Mouse (Mus musculus) right cerebral cortex, adult 18-20 months (tissue): ENCODE results near the gene Ehd1.

Experiments used
- DNase-seq: peaks from one replicate; pipeline ENCODE4 v3.0.0; 2022; ENCODE audit warnings: mixed read lengths

Ehd1 gene

DNA sequence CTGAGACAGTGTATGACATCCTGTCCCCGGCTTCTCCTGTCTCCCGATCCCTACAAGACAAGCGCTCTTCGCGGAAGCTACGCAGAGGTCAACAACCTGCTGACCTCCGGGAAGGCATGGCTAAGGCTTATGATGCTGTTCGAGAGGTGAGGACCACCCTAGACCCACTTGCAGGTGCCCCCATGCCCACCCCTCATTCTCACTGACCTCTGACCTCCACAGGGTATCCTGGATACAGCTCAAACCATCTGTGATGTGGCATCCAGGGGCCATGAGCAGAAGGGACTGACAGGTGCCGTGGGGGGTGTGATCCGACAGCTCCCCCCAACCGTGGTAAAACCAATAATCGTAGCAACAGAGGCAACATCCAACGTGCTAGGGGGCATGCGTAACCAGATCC, 15.1 kb upstream of the Ehd1 start:
- DNase-seq, result no peak

DNA sequence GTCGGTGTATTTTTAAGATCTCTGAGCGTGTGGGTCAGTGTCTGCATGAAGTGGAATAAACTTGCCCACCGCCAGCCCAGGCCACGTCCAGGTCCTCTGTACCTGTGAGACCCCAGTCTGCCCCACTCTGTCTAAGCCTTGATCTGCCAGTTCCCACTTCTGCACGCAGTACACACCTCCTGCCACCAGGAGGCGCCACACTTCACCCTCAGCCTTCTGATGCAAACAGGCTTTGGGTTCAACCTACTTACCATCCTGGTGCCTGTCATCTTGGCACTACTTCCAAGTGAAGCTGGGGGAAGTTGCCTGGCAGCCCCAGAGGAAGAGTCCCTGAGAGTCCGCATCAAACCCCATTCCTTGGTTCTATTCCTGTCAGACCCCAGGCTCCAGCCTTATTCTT, 14.3 kb upstream of the Ehd1 start:
- no peak for DNase-seq

DNA sequence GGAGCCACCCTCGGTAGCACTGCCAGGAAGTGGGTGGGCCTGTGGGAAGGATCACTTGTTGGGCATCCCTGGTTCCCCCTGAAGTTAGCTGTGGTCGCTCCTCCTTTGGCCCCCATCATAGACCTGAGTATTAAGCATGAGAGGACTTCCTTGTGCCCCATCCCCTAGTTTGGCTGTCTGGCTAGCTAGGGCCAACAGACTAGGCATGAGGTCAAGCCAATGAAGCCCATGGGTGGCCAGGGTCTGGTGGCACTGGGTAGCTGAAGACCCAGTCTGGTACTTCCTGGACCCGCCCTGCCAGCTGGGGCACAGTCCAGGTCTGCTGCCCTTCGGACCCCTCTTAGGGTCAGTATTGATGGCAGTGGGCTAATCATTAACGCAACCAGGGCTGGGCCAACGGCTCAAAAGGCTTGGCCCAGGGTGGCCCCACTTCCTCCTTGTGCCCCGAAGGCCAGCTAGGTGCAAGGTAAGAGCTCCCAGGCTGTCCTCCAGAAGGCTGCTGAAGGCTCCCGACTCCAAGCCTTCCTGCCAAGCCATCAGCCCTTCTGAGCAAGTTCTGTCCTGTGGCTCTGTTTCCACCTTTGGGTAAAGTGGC, 13.6 kb upstream of the Ehd1 start:
- no peak for DNase-seq

DNA sequence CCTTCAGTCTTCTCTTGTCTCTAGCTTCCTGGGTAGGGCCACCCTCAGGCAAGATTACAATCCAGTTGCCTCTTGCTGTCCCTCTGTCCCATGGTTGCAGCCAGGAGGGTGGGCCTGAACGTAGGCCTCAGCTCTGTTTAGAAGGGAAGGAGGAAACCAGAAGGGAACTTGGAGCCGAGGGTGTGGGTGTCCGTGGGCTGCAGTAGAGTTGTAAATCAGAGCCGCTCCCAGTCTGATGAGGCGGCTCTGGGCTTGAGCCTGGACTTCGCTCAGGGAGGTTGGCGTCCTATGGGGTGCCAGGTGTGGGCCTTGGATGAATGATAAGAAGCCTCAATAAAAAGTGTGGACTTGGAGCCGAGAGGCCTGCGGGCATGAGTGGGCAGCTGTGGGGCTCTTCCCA, 12.3 kb upstream of the Ehd1 start:
- peak; percentile 54 for DNase-seq

DNA sequence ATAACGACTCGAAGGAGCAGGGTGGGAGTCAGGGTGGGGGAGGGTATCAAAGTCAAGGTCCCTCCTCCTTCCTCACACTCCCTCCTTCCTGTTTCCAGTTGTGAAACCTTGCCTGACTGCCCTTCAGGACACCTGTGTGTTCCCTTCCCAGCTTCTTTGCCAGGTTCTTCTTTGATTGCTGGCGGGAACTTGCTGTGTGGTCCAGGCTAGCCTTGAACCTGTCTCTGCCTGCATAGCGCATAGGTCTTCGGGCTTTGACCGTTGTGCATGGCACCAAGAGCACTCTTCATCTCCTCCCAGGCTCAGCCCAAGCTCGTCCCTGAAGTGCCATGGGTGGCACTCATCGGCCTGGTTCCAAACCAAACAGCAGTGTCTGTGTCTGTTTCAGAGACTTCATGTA, 11.6 kb upstream of the Ehd1 start:
- DNase-seq, result no peak

DNA sequence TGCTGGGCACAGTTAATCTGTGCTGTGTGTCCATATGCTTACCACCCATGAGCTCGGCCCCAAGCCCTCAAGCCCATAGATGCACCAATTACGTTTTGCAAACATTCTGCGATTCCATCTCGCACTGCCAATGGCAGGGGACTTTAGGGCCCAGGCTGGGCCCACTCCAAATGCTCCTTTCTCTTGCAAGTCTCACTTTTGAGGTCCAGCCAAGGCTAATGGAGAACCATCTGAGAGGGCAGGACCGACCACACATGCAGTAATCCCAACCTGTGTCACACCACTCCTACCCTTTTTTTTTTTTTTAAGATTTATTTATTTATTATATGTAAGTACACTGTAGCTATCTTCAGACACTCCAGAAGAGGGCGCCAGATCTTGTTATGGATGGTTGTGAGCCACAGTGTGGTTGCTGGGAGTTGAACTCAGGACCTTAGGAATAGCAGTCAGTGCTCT, 10.8 kb upstream of the Ehd1 start:
- DNase-seq, result no peak

DNA sequence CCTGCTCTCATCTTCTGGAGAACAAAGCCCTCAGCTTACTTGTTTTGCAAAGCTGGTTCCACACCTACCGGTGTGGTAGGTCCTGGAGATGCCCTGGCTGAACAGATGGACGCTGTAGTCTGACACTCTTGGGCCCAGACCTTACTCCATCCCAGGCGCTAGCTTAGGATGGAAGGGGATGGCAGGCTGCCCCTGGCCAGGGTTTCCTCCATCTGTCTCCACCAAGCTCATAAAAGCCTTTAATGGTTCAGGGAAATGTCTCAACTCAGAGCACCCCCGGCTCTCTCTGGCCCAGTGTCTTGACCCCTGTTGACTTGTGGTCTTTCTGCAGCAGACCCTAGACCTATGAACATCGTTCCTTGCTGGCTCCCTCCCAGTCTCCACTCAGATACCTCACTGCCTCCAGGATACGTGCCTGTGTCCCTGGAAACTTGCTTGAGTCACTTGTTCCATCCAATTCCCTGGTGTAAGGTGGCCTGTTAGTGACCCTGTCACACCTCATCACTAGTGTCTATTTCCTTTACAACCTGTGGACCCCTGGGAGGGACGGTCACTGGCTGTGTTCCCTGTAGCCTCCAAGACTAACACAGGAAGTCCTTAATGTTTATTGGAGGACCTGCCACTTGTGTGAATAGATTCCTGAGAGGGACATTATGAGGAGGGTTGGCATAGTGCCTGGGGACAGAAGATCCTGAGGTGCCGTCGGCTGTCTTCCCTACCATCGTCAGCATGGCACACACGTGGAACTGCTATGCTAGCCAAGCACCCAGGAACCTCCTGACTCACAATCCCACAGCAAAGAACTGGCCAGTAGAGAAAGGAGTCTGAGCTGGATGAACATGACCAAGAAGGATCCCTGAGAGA, 9.0 kb upstream of the Ehd1 start:
- DNase-seq, result no peak

DNA sequence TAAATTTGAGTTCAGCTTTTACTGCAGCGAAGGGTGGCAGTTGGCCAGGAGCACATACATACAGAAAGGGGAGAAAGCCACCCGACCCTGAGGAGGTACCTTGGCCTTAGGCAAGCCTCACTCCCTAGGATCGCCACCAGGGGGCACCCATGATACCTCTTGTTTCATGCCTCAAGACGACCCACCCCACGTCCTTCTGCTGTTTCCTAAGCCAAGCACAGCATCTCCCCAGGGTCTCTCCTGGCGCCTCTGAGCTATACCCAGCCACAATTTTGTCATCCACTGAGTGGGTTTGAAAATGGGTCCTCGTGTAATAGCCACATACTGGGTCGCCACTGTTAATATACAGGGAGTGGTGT, 8.4 kb upstream of the Ehd1 start:
- peak; percentile 73 for DNase-seq

DNA sequence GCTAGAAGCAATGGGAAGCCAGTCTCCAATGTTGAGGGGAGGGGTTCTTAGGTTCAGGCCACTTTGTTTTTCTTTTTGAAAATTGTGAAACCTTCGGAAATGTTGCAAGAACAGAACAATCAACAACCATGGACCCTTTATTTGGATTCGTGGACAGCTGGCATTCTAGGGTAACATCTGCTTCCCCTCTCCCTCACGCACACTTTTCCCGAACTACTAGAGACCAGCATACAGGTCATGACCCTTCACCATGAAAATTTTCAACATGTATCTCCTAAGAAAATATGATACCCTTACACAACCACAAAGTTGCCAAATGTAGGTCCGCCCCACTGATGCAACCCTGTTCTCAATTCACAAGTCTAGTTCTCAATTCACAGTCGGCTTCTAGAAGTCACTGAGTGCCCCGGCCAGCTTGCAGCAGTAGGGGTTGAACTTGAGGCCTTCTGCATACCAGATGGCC, 7.8 kb upstream of the Ehd1 start:
- no peak for DNase-seq

DNA sequence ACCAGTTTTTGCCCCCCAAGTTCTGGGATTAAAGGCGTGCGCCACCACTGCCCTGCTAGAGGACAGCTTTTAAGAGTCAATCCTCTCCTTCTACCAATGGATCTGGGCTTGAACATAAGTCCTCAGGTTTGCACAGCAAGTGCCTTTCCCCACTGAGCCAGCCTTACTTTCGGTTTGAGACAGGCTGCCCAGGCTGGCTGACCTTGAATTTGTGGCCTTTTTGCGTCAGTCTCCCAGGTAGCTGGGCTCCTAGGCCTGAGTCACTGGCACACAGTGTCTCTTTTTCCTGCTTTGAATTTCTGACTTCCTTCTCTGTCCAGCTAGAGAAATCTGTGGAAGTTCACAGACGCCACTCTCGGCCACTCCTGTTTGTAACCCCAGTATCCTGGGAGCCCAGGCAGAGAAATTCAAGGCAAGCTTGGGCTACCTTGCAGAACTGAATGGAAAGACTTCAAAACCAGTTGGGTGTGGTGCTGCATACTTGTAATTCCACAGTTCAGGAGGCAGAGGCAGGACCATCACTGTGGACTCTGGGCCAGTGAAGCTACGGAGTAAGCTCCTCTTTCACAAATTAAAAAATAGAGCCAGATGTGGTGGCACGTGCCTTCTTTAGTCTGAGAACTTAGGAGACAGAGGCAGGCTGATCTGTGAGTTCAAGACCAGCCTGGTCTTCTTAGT, 6.6 kb upstream of the Ehd1 start:
- no peak for DNase-seq

DNA sequence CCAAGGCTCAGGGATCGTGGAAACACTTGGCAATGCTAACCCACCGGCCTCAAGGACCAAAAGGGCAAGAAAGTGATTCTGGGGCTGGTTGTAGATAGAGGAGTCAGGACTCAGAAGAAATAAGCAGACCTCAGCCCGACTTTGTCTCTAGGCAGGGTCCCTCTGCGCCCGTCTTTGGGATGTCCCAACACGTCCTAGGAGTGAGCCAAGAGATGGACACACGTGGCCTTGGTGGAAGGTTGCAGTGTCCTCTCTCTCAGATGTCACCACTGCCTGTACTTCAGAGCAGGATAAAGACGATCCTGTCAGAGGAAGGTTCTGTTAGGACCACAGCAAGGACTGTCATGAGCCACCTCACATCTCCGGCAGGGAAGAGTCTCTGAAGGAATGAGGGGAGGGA, 5.9 kb upstream of the Ehd1 start:
- DNase-seq, result no peak

DNA sequence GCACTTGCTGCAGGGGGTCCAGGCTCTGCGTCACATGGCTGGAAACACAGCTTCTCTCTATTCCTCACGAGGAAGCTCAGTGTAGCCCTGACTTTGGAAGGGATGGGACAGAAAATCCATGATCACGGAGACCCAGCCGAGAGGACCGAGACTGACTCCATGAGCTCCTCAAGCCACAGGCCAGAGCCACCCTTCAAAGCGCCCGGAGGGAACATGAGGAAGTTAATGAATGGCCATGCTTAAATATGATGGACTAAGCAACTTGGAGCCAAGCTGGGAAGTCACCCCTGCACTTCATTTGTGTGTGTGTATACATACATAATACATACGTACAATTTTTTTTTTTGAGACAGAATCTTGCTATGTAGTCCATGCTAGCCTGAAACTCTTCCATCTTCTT, 5.3 kb upstream of the Ehd1 start:
- DNase-seq, result no peak

DNA sequence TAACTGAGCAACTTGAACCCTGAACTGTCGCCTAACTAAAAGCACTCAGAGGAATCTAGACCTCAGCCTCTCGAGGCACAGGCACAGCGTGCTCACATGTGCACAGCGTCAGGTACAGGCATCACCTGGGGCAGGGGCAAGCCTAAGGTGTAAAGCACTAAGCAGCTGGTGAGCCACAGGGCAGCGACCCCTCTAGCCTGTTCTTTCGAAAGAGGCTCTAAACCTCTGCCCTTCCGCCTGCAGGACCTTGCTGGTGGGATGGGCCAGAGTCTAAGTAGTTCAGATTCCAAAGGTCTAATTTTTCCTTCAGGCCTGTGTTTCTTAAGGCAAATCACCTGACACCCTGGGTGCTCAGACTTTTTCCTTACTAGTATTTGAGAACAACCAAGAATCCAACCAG, 4.5 kb upstream of the Ehd1 start:
- DNase-seq, result no peak

DNA sequence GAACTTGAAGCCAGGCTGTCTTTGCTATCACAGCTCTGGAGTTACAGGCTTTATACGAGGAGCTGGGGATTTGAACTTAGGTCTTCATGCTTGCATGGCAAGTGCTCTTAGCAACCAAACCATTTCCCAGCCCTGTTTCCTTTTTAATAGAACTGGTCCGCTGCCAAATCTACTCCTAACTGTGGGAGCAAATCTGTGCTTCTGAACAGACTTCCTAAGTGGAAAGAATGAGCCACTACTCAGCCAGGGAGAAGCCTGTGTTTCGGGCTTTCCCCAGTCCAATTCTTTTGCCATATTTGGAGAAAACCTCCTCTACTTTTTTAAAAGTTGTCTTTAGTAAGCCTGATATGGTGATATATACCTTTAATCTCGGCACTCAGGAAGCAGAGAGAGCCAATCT, 3.8 kb upstream of the Ehd1 start:
- peak; percentile 37 for DNase-seq

DNA sequence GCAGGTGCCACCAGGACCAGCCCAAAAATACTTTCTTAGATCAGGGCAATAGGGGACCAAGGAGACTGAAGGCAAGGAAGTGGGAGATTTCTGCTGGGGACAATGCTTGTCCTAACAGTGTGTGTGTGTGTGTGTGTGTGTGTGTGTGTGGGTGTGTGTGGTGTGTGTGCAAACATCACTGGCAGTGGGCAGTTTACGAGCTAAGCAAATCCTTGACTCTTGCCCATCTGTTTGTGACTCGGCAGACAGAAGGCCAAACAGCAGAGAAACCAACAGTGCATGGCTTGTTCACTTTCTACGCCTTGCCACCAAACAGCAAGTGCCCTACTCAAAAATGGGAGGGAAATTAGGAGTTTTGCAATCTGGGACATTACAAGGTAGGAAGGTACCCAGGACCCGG, 2.9 kb upstream of the Ehd1 start:
- DNase-seq, result no peak

DNA sequence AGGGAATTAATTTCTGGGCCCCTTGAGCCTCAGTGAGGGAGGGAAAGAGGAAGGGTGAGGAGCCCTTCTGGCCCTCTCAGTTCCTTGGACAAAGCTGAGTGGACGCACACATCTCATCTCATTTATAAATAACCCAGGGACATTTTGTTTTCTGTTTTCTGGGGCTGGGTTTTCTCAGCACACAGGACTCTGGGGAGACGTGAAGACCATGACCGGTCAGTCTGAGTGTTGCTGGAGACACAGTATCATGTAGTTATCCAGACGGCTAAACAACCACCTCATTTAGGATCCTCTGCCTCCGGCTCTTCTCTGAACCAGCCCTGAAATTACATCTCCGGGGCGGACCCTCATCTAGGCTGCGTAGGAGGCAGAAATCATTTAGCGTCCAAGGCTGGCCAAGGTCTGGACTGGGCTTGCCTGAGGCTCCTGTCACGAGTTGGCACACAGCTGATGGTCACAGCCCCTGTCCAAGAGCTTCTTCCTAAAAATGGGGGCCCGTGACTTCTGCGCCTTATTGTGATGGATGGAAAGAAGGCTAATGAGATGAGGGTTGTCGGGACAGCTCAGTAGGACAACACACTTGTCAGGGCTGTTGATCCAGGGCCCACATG, 2.4 kb upstream of the Ehd1 start:
- DNase-seq, result no peak

DNA sequence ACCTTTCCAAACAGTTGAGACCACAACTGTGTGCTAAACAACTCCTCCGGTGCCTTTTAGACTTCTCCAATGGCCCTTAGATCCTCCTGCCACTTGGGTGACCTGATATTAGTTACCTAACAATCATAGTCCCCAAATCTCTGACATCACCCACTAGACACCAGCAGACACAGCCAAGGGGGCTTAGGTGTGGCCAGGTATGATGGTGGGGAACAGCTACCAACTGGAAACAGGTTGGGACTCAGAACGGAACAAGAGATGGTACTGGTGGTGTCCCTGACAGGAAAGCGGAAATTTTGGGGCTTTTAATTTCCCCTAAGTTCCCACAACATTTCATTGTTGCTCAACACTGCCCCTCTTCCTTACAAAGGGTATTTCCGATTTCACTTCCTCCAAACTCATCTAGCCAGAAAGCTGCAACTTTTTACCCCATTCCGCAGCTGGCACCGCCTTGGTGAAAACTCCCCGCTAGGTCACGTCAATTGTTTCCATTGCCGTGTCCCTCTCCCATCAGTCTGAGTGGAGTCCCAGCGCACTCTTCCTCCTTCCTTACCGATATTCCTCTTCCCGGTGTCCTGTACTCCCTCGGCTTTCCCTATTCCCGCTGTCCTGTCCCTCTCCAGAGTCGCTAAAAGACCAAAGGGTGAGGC, 660 bp upstream of the Ehd1 start:
- DNase-seq, result no peak

DNA sequence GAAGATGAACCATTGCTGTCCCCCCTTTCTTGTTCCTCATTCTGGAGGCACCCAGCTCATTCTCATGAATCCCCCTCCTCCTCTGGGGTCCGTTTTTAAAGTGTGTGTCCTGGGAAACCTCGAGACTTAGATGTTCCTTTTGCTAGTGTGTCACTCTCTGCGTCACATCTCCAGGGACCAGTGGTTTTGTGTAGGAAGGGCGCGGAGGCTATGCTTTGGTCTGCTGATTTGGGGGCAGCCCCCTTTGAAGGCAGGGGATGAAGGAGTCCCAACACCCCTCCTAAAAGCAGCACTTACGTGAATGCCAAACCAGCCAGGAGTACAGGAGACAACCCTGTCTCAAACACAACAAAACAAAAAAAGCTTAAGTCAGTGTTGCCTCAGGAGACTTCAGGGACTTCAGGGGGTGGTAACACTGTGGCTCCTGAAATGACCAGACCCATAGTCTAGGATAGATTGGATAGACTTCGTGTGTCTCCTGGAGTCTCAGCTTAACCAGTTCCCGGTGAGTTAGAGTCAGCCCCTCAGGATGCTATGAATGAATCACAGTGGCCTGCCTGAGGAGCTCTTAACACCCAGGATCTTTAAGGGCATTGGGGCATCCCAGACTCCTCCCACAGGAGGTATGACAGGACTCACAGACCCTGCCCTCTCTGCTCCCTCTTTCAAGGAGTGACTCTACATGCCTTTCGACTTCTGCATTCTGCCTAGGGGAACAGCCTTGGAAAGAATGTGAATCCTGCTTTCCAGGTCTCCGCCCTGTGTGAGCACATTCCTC, 1.3 kb downstream of the Ehd1 start:
- no peak for DNase-seq

DNA sequence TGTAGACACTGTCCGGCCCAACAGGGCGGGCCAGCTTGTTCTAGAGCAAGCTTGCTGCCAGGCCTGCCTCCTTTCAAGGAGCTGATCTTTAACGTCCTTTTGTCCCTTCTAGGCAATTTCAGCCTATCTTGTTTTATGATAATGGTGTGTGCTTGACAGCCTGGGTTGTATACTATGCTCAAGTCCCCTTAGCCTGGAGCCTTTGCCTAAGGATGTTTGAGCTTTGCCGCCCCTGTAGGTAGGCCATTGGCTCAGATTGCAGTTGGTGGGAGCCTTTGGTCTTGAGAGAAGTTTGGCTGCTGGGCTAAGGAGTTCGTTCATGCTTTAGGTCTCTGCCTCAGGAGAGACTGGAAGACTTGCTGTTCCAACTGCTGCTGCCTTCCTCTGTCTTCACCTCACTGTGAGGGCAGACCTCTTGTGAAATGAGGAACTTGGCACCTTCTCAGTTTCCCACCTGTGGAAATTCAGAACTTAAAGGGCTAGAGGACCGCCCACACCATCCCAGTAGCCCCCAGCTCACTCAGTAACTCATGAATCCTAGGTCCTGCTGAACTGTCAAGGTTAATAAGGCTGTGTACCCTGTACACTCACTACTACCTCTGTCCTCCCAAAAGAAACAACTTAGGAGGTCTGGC, 2.0 kb downstream of the Ehd1 start:
- no peak for DNase-seq

DNA sequence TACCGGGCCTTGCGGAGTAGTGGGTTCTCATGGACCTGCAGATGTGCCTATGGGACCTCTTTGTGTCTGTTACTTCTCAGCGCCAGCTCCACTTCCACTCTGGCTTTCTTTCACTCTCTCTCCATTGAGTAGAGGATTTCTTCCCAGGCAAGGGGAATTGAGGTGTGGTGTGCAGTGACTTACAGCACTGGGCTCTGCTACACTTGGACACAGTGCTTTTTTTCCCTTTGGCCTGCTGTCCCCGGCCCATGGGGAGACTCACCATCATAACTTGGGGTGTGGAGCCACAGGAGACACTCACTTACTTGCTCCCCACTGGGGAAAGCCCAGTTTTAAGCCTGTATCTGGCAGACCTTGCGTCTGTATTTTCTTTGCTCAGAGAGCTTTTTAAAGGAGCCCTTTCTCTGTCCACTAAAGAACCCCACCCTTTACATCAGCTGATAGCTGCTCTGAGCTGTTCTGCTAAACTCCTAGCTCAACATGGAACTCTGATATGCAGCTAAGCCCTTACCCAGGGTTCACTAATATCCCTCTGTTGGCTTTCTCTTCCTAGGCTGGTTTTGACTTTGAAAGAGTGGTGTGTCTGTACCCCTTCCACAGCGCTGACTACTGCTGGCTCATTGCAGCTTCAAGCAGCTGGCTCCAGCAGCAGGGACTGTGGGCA, 3.1 kb downstream of the Ehd1 start:
- no peak for DNase-seq

DNA sequence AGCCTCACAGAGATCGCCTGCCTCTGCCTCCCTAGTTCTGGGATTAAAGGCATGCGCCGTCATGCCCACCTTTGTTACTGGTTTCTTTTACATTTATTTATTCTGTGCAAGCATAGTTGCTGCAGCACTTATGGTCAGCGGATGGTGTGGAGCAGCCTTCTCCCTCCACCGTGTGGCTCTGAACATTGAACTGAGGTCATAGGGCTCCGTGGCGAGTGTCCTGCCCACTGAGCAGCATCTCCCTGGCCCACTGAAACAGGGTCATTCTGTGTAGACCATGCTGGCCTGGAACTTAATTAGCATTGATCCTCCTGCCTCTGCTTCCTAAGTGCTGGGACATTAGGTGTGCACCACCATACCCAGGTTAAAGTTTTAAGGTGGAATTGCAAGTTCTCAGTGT, 4.0 kb downstream of the Ehd1 start:
- DNase-seq, result no peak
